ENCODE assay signal across 24 mouse cellular contexts in genomic region chr3:39999846-40000245, GRCm38 (mm10).
DNase-seq lines count a peak whose midpoint lies in the region; ATAC-seq lines count a peak whose summit lies in the region.
"Had no signal": no experiment of that assay in that cellular context is flagged by ENCODE, and none has a peak within 500 bp of the region (broad histone marks: within the 10 kb centered on the region; RNA-seq: fewer than 3 reads in every experiment).

No protein-coding gene starts in this region.

- no peak overlapping the region for H3K9ac ChIP-seq in forebrain, embryonic 16.5 days (replicated peaks; ENCODE audit: low read depth, low read length)
- H3K9ac ChIP-seq in midbrain, embryonic 11.5 days (ENCODE audit: low read length): no peak overlapping the region
- no peak overlapping the region for H3K9ac ChIP-seq in midbrain, embryonic 13.5 days (replicated peaks)
- H3K9ac ChIP-seq: forebrain, embryonic 12.5 days; heart, embryonic 12.5 days; heart, embryonic 15.5 days; hindbrain, embryonic 14.5 days had no signal

- DNase-seq in forebrain, embryonic 10.5 days (ENCODE audit: extremely low spot score, low spot score): no peak
- DNase-seq in midbrain, embryonic 11.5 days (ENCODE audit: low spot score, missing footprints): peak; percentile 70
- peak; percentile 35 for DNase-seq in telencephalon, adult 2 months (ENCODE audit: low read depth, low spot score)
- DNase-seq in layer of hippocampus, postnatal 25 days (ENCODE audit: extremely low spot score in 1 of 2, low spot score in 1 of 2): no peak
- DNase-seq: adrenal gland, adult 2 months; adrenal gland, postnatal 14 days; cerebellum, adult 18-20 months; cerebellum, adult 9-10 months; cerebellum, postnatal 14 days; gastrocnemius, postnatal 25 days; heart, adult 18-20 months; heart, postnatal 10 days; heart, postnatal 4 days; kidney, adult 18-20 months had no signal

- no peak overlapping the region for H3K27ac ChIP-seq in forebrain, embryonic 16.5 days (ENCODE audit: low read length)
- H3K27ac ChIP-seq in forebrain, embryonic 10.5 days: no peak overlapping the region
- no peak overlapping the region for H3K27ac ChIP-seq in midbrain, embryonic 11.5 days (ENCODE audit: low read depth, low read length)
- no peak overlapping the region for H3K27ac ChIP-seq in midbrain, embryonic 13.5 days
- H3K27ac ChIP-seq: forebrain, embryonic 12.5 days; heart, embryonic 15.5 days; hindbrain, embryonic 14.5 days; hindbrain, postnatal 0 days had no signal

- no peaks in the 10 kb centered on the region for H3K9me3 ChIP-seq in forebrain, embryonic 16.5 days (ENCODE audit: control insufficient read depth, low read length)
- no peaks in the 10 kb centered on the region for H3K9me3 ChIP-seq in forebrain, embryonic 10.5 days
- no peaks in the 10 kb centered on the region for H3K9me3 ChIP-seq in midbrain, embryonic 11.5 days (ENCODE audit: control insufficient read depth, low read length)
- no peaks in the 10 kb centered on the region for H3K9me3 ChIP-seq in midbrain, embryonic 13.5 days
- H3K9me3 ChIP-seq: forebrain, embryonic 12.5 days; heart, embryonic 12.5 days; heart, embryonic 15.5 days had no signal

- H3K4me1 ChIP-seq in forebrain, embryonic 16.5 days (replicated peaks; ENCODE audit: control insufficient read depth, insufficient read depth, low read length): no peaks in the 10 kb centered on the region
- H3K4me1 ChIP-seq in forebrain, embryonic 10.5 days: no peaks in the 10 kb centered on the region
- H3K4me1 ChIP-seq in midbrain, embryonic 11.5 days (ENCODE audit: control insufficient read depth, insufficient read depth, low read length): no peaks in the 10 kb centered on the region
- no peaks in the 10 kb centered on the region for H3K4me1 ChIP-seq in midbrain, embryonic 13.5 days (replicated peaks)
- H3K4me1 ChIP-seq: forebrain, embryonic 12.5 days; heart, embryonic 12.5 days; heart, embryonic 15.5 days had no signal

- no peaks in the 10 kb centered on the region for H3K36me3 ChIP-seq in forebrain, embryonic 16.5 days (ENCODE audit: control insufficient read depth, insufficient read depth)
- H3K36me3 ChIP-seq in forebrain, embryonic 10.5 days (replicated peaks): no peaks in the 10 kb centered on the region
- H3K36me3 ChIP-seq in midbrain, embryonic 11.5 days (ENCODE audit: control insufficient read depth, insufficient read depth, low read length): no peaks in the 10 kb centered on the region
- H3K36me3 ChIP-seq in midbrain, embryonic 13.5 days: no peaks in the 10 kb centered on the region
- H3K36me3 ChIP-seq: forebrain, embryonic 12.5 days; heart, embryonic 12.5 days; heart, embryonic 15.5 days had no signal

- no peak overlapping the region for H3K4me3 ChIP-seq in forebrain, embryonic 16.5 days (replicated peaks; ENCODE audit: low read length)
- H3K4me3 ChIP-seq in forebrain, embryonic 10.5 days: no peak overlapping the region
- H3K4me3 ChIP-seq in midbrain, embryonic 11.5 days (ENCODE audit: low read depth, low read length): no peak overlapping the region
- H3K4me3 ChIP-seq in midbrain, embryonic 13.5 days (replicated peaks): no peak overlapping the region
- H3K4me3 ChIP-seq: forebrain, embryonic 12.5 days; heart, embryonic 12.5 days; heart, embryonic 15.5 days had no signal

- H3K27me3 ChIP-seq in forebrain, embryonic 16.5 days (replicated peaks; ENCODE audit: control insufficient read depth, insufficient read depth, low read length): no peaks in the 10 kb centered on the region
- no peaks in the 10 kb centered on the region for H3K27me3 ChIP-seq in forebrain, embryonic 10.5 days (ENCODE audit: poor library complexity, severe bottlenecking)
- H3K27me3 ChIP-seq in midbrain, embryonic 11.5 days (ENCODE audit: control insufficient read depth, insufficient read depth, low read length): no peaks in the 10 kb centered on the region
- no peaks in the 10 kb centered on the region for H3K27me3 ChIP-seq in midbrain, embryonic 13.5 days
- H3K27me3 ChIP-seq: forebrain, embryonic 12.5 days; heart, embryonic 12.5 days; heart, embryonic 15.5 days had no signal

- peak; percentile 67 for ATAC-seq in forebrain, embryonic 16.5 days
- no peak for ATAC-seq in midbrain, embryonic 11.5 days (ENCODE audit: low FRiP score)
- no peak for ATAC-seq in midbrain, embryonic 13.5 days
- ATAC-seq: CD4-positive, CD25-positive, alpha-beta regulatory T cell, adult 4 months; hindbrain, postnatal 0 days; inflammation-experienced regulatory T-cells, adult 6 months; intestine, embryonic 16.5 days had no signal

- 61% methylated on average over 1 of the region's 1 CpGs for WGBS in forebrain, embryonic 16.5 days
- 92% methylated on average over 1 of the region's 1 CpGs for WGBS in forebrain, embryonic 10.5 days
- 76% methylated on average over 1 of the region's 1 CpGs for WGBS in midbrain, embryonic 11.5 days
- WGBS in midbrain, embryonic 13.5 days: 59% methylated on average over 1 of the region's 1 CpGs

- no peak overlapping the region for H3K4me2 ChIP-seq in forebrain, embryonic 16.5 days (ENCODE audit: low read length)
- H3K4me2 ChIP-seq in midbrain, embryonic 11.5 days: no peak overlapping the region
- no peak overlapping the region for H3K4me2 ChIP-seq in midbrain, embryonic 13.5 days (replicated peaks)
- H3K4me2 ChIP-seq: forebrain, embryonic 12.5 days; heart, embryonic 12.5 days; heart, embryonic 15.5 days; hindbrain, embryonic 14.5 days had no signal

Comparison
In these comparisons a context has a peak if more than half of its experiments do, and no peak if none do; other contexts are left out.
1. DNase-seq: peak in midbrain, embryonic 11.5 days (single experiment) and telencephalon, adult 2 months (single experiment); none in forebrain, embryonic 10.5 days (single experiment) and layer of hippocampus, postnatal 25 days (0 of 2).